Mouse (Mus musculus): ENCODE results near the gene Fbh1. TPM values are rescaled to one million over a fixed set of nuclear protein-coding genes. Genes with fewer than 3 reads are reported as not detected.

Fbh1 gene
- not detected in 2 replicates for polyA plus RNA-seq (2012; ENCODE audit: insufficient read depth, insufficient read length, low replicate concordance, missing spikeins)

DNA sequence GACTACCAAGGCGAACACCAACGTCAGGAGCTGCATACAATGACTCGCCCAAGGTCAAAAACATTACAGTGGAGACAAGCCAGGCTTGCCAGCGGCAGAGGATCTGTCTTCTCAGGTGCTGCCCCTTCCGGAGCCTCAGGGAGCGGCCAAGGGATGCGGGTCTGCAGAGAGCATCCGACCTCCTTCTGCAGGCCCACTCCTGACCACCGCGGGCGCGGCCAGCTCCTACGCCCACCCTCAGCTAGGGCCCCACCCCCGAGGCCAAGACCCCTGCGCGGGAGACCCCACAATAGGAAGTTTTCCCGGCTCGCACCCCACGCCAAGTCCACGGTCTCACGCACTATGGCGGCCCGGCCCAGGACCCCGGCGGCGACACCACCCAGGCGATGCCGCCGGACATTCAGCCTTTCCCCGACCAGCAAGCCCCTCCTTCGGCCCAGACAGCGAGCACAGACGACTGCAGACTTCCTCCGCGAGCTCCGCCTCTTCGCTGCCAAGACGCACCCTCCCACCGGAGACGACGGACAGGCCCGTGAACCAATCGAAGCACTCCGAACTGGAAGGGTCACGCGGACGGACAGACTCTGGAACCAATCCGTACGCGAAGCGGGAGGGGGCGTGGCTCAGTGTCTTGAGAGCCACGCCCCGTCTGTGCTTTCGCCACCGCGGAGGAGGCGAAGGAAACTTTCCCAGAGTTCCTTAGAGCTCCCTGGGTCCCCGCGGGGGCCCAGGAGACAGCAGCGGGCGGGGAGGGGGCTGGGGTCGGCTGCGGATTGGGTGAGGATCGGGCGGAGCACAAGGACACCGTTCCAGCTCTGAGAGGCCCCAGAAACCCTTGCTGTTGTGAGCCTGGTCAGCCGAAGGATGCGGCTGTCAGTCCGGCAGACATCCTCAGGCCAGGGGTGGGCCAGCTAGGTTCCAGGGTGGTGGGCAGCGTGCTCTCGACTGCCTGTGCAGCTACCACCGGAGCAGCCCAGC is at the start of gene Fbh1, which contains the start of gene Ankrd16:
Fbh1 (minus strand) TSS at position 492 of the 978 bp plus-strand sequence.
Ankrd16 (plus strand) TSS at position 786 of the 978 bp plus-strand sequence.
- WGBS: under 1% methylated on average over 73 of the region's 73 CpGs
- peak within 1 kb of the TSS; percentile 96 for H3K27ac ChIP-seq (ENCODE audit: insufficient read depth, low read depth, low read length)
- peaks cover 11% of the 10 kb centered on the region for H3K4me1 ChIP-seq (ENCODE audit: control insufficient read depth, insufficient read depth, low read length)
- H3K4me3 ChIP-seq (ENCODE audit: insufficient read depth, low read depth, low read length): peak within 1 kb of the TSS; percentile 91
- TF ChIP-seq POLR2A (IDR thresholded peaks at IDR 0.05; ENCODE audit: insufficient read depth, low read depth, low read length): peak; percentile 69
- TF ChIP-seq CTCF (IDR thresholded peaks at IDR 0.05; ENCODE audit: insufficient read depth, low read depth, low read length): no peak; the same call in 1 of the 2 replicates

DNA sequence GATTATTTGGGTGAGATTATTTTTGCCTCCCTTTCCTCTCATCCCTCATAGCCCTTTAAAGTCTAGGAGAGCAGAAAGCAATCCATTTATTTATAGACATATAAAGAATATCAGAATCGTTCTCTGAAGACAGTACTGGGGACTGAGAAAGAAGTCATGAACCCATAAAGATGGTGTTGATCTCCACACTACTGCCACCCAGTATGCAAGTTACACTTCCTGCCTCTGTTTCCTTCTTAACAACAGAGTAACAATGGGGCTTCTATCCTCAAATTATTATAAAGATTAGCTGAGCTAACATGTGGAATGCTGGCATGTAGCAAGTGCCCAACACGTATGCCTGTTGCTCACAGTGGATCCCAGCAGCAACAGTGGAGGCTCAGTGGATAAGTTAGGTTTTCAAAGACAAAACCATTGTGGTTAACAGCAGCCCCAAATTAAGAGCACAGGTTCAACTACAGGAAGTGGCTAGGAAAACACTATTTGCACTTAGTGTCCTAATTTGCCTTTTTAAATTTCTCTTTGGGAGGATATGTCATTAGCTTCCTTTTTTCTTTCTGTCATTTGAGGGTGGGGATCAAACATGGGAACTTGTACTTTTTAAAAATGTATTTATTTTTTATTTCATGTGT is 24.0 kb upstream of the Fbh1 start:
- no peaks in the 10 kb centered on the region for H3K4me1 ChIP-seq (ENCODE audit: control insufficient read depth, insufficient read depth, low read length)
- 88% methylated on average over 2 of the region's 2 CpGs for WGBS
- TF ChIP-seq CTCF (IDR thresholded peaks at IDR 0.05; ENCODE audit: insufficient read depth, low read depth, low read length): no peak
- no peak for TF ChIP-seq POLR2A (IDR thresholded peaks at IDR 0.05; ENCODE audit: insufficient read depth, low read depth, low read length)
- H3K4me3 ChIP-seq (ENCODE audit: insufficient read depth, low read depth, low read length): no peak overlapping the region
- no peak overlapping the region for H3K27ac ChIP-seq (ENCODE audit: insufficient read depth, low read depth, low read length)

DNA sequence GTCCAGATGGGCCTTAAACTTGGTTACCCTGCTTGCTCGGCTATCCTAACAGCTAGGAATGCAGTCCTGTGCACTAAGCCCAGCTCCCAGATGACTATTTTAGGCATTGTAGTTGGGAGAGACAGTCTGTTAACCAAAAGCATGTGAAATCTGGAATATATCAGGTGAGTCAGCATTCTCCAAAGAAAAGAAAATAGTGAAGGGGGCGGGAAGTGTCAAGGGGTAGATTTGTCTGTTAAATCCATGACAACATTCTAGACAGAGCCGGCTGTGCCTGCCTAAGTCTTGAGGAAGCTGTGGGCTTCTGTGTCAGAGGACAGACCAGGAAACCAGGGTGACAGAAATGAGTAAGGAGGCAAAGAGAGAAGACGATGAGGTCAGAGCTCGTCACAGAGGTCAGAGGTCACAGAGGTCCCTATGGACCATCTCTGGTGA is 20.6 kb upstream of the Fbh1 start:
- Histone ChIP-seq H3K27ac (ENCODE audit: insufficient read depth, low read depth, low read length) (no peak overlapping the region), H3K4me3 (ENCODE audit: insufficient read depth, low read depth, low read length) (no peak overlapping the region), H3K4me1 (ENCODE audit: control insufficient read depth, insufficient read depth, low read length) (no peaks in the 10 kb centered on the region)
- 77% methylated on average over 5 of the region's 5 CpGs for WGBS
- TF ChIP-seq POLR2A (IDR thresholded peaks at IDR 0.05; ENCODE audit: insufficient read depth, low read depth, low read length): no peak
- no peak for TF ChIP-seq CTCF (IDR thresholded peaks at IDR 0.05; ENCODE audit: insufficient read depth, low read depth, low read length)

DNA sequence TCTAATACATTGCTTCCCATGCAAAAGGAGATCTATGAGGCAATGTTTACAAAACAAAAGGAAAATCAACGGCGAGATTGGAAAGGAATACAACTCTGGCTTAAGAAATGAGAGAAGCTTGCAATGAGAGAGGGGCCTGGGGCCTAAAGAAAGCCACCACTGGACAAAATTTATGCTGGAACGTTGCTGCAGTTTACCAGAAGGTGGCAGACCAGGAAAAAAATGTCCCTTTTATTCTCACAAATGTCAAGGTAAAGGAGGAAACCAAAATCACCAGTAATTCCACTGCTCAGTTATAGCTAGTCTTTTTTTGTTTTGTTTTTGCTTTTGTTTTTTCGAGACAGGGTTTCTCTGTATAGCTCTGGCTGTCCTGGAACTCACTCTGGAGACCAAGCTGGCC is 17.3 kb upstream of the Fbh1 start:
- Histone ChIP-seq H3K4me1 (ENCODE audit: control insufficient read depth, insufficient read depth, low read length) (no peaks in the 10 kb centered on the region), H3K4me3 (ENCODE audit: insufficient read depth, low read depth, low read length) (no peak overlapping the region), H3K27ac (ENCODE audit: insufficient read depth, low read depth, low read length) (no peak overlapping the region)
- no peak for TF ChIP-seq CTCF (IDR thresholded peaks at IDR 0.05; ENCODE audit: insufficient read depth, low read depth, low read length)
- TF ChIP-seq POLR2A (IDR thresholded peaks at IDR 0.05; ENCODE audit: insufficient read depth, low read depth, low read length): no peak
- WGBS: 69% methylated on average over 4 of the region's 4 CpGs

DNA sequence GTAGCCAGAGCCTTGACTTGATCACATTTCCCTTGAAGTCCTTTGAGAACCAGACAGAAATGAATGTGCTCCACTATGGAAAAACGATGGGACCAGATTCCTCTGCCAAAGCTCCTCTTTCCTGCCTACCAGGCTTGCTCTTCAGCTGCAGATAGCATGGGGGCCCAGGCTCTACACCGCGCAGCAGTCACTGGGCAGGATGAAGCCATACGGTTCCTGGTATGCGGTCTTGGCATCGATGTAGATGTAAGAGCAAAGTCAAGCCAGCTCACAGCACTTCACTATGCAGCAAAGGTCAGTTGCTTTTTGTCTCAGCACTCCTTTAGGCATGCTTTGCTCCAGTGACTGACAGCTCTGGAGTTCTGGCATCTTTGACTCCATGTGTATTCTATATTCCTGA is 6.8 kb upstream of the Fbh1 start:
- peaks cover 4% of the 10 kb centered on the region; the same call in 1 of the 2 replicates for H3K4me1 ChIP-seq (ENCODE audit: control insufficient read depth, insufficient read depth, low read length)
- no peak overlapping the region for H3K4me3 ChIP-seq (ENCODE audit: insufficient read depth, low read depth, low read length)
- TF ChIP-seq POLR2A (IDR thresholded peaks at IDR 0.05; ENCODE audit: insufficient read depth, low read depth, low read length): no peak
- no peak for TF ChIP-seq CTCF (IDR thresholded peaks at IDR 0.05; ENCODE audit: insufficient read depth, low read depth, low read length)
- no peak overlapping the region for H3K27ac ChIP-seq (ENCODE audit: insufficient read depth, low read depth, low read length)
- WGBS: 92% methylated on average over 6 of the region's 6 CpGs

DNA sequence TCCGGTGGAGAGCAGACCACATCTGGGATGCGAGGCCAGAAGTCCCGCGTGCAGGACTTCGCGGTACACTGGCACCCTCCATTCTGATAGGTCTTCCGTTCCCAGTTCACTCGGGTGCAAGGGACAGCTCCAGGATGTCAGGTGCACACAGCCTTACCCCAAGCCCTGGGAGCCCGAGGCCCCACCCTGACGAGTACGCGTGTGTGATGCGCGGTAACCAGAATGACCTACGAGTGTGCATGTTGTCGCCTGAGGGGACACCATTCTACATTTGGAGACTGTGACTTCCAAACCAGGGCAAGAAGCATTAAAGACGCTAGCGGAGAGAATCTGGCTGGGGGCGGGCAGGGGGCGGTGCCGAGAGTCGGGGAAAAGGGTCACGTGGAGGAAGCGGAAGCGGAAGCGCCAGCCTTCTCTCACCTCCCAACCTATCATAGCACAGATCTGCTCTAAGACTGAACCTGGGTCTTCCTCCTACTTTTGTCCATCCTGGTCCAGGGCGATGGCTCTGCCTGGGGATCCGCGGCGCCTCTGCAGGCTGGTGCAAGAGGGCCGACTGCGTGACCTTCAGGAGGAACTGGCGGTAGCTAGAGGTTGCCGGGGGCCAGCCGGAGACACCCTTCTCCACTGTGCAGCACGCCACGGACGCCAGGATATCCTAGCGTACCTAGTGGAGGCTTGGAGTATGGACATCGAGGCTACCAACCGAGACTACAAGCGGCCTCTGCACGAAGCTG is 873 bp upstream of the Fbh1 start:
- under 1% methylated on average over 43 of the region's 43 CpGs for WGBS
- H3K4me3 ChIP-seq (ENCODE audit: insufficient read depth, low read depth, low read length): peak overlapping the region; percentile 85
- peak; percentile 39 for TF ChIP-seq POLR2A (IDR thresholded peaks at IDR 0.05; ENCODE audit: insufficient read depth, low read depth, low read length)
- TF ChIP-seq CTCF (IDR thresholded peaks at IDR 0.05; ENCODE audit: insufficient read depth, low read depth, low read length): 0 out of 2 replicates have a peak, but pooled peaks have one; percentile 9
- H3K4me1 ChIP-seq (ENCODE audit: control insufficient read depth, insufficient read depth, low read length): peaks cover 11% of the 10 kb centered on the region
- peak overlapping the region; percentile 96 for H3K27ac ChIP-seq (ENCODE audit: insufficient read depth, low read depth, low read length)

DNA sequence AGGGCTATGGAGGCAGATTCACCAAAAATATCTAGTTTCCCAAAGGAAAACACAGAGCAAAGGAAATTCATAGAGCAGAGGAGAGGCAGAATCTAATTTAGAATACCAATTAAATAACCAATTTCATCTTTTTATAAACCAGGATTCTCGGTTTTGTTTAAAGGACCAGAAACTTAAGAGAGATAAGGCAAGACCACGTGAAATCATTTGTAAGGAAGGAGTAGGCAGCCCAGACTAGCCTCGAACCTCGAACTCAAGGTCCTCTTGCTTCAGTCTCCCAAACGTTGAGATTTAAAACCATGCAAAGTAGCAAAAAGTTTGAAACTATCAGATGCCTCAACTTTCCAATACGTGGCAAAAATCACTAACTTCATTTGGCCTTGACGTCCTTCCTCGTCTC is 967 bp downstream of the Fbh1 start:
- 40% methylated on average over 8 of the region's 8 CpGs for WGBS
- Histone ChIP-seq H3K4me1 (ENCODE audit: control insufficient read depth, insufficient read depth, low read length) (peaks cover 11% of the 10 kb centered on the region), H3K4me3 (ENCODE audit: insufficient read depth, low read depth, low read length) (no peak overlapping the region), H3K27ac (ENCODE audit: insufficient read depth, low read depth, low read length) (no peak overlapping the region)
- TF ChIP-seq CTCF (IDR thresholded peaks at IDR 0.05; ENCODE audit: insufficient read depth, low read depth, low read length) (no peak), POLR2A (IDR thresholded peaks at IDR 0.05; ENCODE audit: insufficient read depth, low read depth, low read length) (no peak)

DNA sequence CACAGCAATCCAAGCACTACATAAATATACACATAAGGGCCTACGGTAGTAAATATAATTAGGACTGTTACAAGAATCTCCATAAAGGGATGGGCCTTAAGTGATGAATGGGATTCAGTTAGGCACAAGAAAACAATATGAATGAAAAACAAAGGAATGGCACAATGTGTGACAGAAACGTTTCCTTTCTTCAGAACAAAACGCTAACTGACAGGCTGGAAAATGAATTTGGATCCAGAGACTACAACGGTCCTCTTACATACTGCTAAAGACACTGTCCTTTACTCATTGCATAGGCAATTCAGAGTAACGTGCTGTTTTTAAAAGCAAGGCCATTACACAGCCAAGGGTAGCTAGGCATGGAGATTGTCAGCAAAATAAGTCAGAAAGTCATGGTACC is 2.3 kb downstream of the Fbh1 start:
- Histone ChIP-seq H3K4me1 (ENCODE audit: control insufficient read depth, insufficient read depth, low read length) (peaks cover 11% of the 10 kb centered on the region), H3K4me3 (ENCODE audit: insufficient read depth, low read depth, low read length) (no peak overlapping the region), H3K27ac (ENCODE audit: insufficient read depth, low read depth, low read length) (no peak overlapping the region)
- WGBS: 64% methylated on average over 5 of the region's 5 CpGs
- TF ChIP-seq CTCF (IDR thresholded peaks at IDR 0.05; ENCODE audit: insufficient read depth, low read depth, low read length) (no peak), POLR2A (IDR thresholded peaks at IDR 0.05; ENCODE audit: insufficient read depth, low read depth, low read length) (no peak)
